Mouse (Mus musculus): Measurements from ENCODE around the gene Arhgap44. TPM values are rescaled to one million over a fixed set of nuclear protein-coding genes. Genes with fewer than 3 reads are reported as not detected.
A peak's percentile ranks its signal among the peaks of the same experiment; 100 is the strongest.

Gene Arhgap44
- polyA plus RNA-seq, 1 experiment from 2014 or later: 11.3 TPM

DNA sequence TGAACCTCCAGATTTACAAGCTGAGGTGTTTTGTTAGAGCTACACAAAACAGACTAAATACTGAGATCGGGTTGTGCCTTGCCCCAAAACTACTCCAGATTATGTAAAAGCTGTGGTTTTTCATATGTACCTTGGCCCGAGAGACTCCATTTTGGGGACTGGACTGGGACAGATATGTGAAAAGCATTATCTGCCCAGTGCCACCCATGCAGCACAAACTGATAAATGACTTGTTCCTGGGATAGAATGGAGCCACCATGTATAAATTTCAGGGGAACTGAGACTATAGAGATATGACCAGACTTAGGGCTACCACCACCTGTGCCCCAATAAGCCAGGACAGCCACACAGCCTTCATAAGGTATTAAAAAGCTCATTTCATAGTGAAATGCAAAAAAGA is 200.1 kb downstream of the Arhgap44 start:
- Histone ChIP-seq H3K27me3 (ENCODE audit: control insufficient read depth, insufficient read depth, low read length) (0 out of 2 replicates have a peak, but pooled peaks cover under 1% of the 10 kb centered on the region), H3K27ac (ENCODE audit: low read length) (no peak overlapping the region), H3K4me3 (ENCODE audit: low read length) (no peak overlapping the region), H3K4me1 (ENCODE audit: control insufficient read depth, insufficient read depth, low read length) (no peaks in the 10 kb centered on the region), H3K36me3 (ENCODE audit: control insufficient read depth, insufficient read depth) (no peaks in the 10 kb centered on the region), H3K9ac (ENCODE audit: low read length) (no peak overlapping the region), H3K4me2 (ENCODE audit: low read depth, low read length) (no peak overlapping the region), H3K9me3 (replicated peaks; ENCODE audit: control insufficient read depth, low read length) (no peaks in the 10 kb centered on the region)
- WGBS: 82% methylated on average over 2 of the region's 2 CpGs
- ATAC-seq (replicated peaks; ENCODE audit: extremely low read depth, insufficient read depth, low FRiP score): no peak

DNA sequence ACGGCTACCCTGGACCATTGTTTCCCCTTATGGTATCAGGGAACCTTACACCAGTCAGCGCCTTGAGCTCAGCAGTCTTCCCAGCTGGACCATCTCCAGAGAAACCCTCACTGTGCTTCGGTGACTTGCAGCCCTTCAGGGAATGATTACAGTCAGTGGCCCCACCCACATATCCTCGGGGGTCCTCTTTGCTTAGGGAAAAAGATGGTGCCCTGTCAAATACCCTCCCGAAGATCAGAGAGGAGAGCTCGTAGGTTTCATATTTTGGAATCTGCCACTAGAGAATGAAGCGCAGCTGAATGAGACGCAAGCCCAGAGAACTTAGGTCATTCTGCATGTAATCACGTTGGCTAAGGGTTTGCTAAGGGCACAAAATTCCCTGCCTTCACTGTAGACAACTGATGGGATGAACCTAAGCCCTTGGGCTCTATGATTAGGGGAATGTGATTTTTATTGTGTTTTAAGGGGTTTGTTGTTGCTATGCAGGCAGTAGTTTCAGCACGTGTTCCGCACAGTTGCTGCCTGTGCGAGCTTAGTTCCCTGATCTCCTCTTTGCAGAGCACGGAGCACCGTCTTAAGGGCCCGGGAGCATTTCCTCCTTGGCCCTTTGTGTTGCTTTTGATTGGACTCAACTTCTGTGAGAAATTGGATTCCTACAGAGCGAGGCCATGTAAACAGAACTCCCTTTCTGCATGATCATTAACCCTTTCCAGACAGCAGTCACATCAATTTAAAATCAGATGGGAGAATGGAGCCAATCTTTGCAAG is 205.6 kb downstream of the Arhgap44 start:
- Histone ChIP-seq H3K36me3 (ENCODE audit: control insufficient read depth, insufficient read depth) (no peaks in the 10 kb centered on the region), H3K27ac (ENCODE audit: low read length) (no peak overlapping the region), H3K4me2 (ENCODE audit: low read depth, low read length) (peak overlapping the region; percentile 64), H3K4me1 (ENCODE audit: control insufficient read depth, insufficient read depth, low read length) (peaks cover 8% of the 10 kb centered on the region; the same call in 1 of the 2 replicates), H3K9me3 (replicated peaks; ENCODE audit: control insufficient read depth, low read length) (no peaks in the 10 kb centered on the region), H3K4me3 (ENCODE audit: low read length) (peak overlapping the region; percentile 40), H3K27me3 (ENCODE audit: control insufficient read depth, insufficient read depth, low read length) (no peaks in the 10 kb centered on the region), H3K9ac (ENCODE audit: low read length) (peak overlapping the region; percentile 24; the same call in 1 of the 2 replicates)
- 0 out of 2 replicates have a peak, but pooled peaks have one; percentile 45 for ATAC-seq (replicated peaks; ENCODE audit: extremely low read depth, insufficient read depth, low FRiP score)
- WGBS: 8% methylated on average over 16 of the region's 16 CpGs

Small RNA genes lying within 50 kb of the gene (microRNA-seq; reads per million reads assigned to microRNA genes)
- not detected for gene Gm25991

Other genes with a start within 250 kb of the Arhgap44 start
- gene Elac2, start 183.9 kb downstream of the Arhgap44 start, polyA plus RNA-seq (2015; fragmentation: Nextera tagmentation; extraction: Ambion mirVana): 20.1 and 20.7 TPM in 2 replicates
- 0.27 TPM in 1 of 2 replicates, not detected in the other for gene 1700086D15Rik, start 3.1 kb downstream of the Arhgap44 start, polyA plus RNA-seq (2015; fragmentation: Nextera tagmentation; extraction: Ambion mirVana)
- 52.5 and 60.5 TPM in 2 replicates for gene Myocd, start 107.0 kb upstream of the Arhgap44 start, polyA plus RNA-seq (2015; fragmentation: Nextera tagmentation; extraction: Ambion mirVana)

Data from heart, embryonic 16.5 days (tissue).